Mouse (Mus musculus) testis, adult 2 months (tissue): ENCODE measurements around the gene Lifr.

Experiments used
- CTCF ChIP-seq: fragments of 200-500 bp; IDR thresholded peaks from 2 replicates; pipeline ENCODE4 v1.5.1; 2012; ENCODE audit warnings: low read depth, mild to moderate bottlenecking, inconsistent platforms, low read length, moderate library complexity; ENCODE audit not compliant: control insufficient read depth, insufficient read depth, insufficient replicate concordance
- POLR2A ChIP-seq: fragments of 200-500 bp; IDR thresholded peaks from 2 replicates; pipeline ENCODE4 v1.6.1; 2012; ENCODE audit warnings: low read depth, mild to moderate bottlenecking, inconsistent platforms, low read length, moderate library complexity; ENCODE audit not compliant: control insufficient read depth

DNA sequence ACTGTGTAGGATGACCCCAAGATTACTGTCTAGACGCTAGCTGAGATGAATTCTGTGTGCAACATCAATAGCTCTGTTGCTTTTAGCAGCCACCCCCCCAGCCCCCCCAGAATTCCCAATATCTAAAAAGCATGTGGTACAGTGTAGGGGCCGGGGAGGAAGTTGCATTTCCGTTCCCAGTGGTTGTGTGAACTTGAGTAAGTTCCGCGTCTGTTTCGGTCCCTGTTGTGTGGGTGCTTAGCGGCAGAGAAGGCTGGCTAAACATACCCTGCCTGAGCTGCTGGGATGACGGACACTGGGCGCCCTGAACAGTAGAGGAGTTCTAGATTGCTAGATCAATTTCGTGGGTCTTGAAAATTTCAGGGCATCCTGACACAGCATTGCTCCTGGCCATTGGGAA, 46.5 kb downstream of the Lifr start:
- no peak for TF ChIP-seq POLR2A
- TF ChIP-seq CTCF, result no peak
